Mouse (Mus musculus) bone marrow macrophage, adult 2 months (primary cell): Measurements from ENCODE around the gene Ebf1.

Experiments
- CTCF ChIP-seq: IDR thresholded peaks from 2 replicates; pipeline ENCODE4 v1.5.1; 2012; ENCODE audit warnings: low read depth, mild to moderate bottlenecking, low read length, moderate library complexity
- POLR2A ChIP-seq: IDR thresholded peaks from 2 replicates; pipeline ENCODE4 v1.6.1; 2012; ENCODE audit warnings: mild to moderate bottlenecking, low read depth, low read length, borderline replicate concordance

DNA sequence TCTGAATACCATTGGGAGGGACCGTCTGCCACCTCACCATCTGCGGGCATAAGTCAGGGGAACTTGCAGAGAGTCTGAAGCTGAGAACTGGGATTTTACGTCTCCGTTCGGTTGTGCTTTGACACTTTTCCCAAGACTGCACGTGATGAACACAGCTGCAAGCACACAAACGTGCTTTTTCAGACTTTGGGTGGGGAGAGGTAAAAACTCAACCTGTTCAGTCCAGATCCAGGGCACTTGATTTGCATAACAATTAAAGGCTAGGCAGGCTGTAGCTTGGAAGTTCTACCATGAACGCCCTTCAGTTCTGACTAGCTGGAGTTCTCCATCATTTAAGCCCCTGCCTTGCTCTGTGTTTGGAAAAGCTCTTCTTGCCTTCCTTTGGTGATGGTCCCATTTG is 246.8 kb downstream of the Ebf1 start:
- no peak for TF ChIP-seq CTCF
- TF ChIP-seq POLR2A: no peak
